Mouse (Mus musculus): Measurements from ENCODE around the gene Wfikkn2. TPM values are rescaled to one million over a fixed set of nuclear protein-coding genes. Genes with fewer than 3 reads are reported as not detected.

Wfikkn2 gene
- 1 to 10 TPM; 1.4 to 1.8 TPM for total RNA-seq (2021)
- long read RNA-seq, experiment 1, result 0 reads
- long read RNA-seq, experiment 2, result 0 reads

- DNase-seq (ENCODE audit: low spot score in 2 of 2), result peak; percentile 35 to 42
- intact Hi-C loops (cut with DNase I), result no loop called here
Observed at GRCm38 (mm10) chr11:94245955-94246788, at the start of gene Wfikkn2. Gene Wfikkn2 (minus strand): TSS chr11:94246005.

GRCm38 (mm10) chr11:94294996-94295845 lies 49.4 kb upstream of the Wfikkn2 start:
- no peak for DNase-seq (ENCODE audit: low spot score in 2 of 2)
- intact Hi-C loops (cut with DNase I), result no loop called here

- no peak for DNase-seq (ENCODE audit: low spot score in 2 of 2)
- intact Hi-C loops (cut with DNase I), result no loop called here
Observed at GRCm38 (mm10) chr11:94290062-94290740, 44.4 kb upstream of the Wfikkn2 start.

- DNase-seq (ENCODE audit: low spot score in 2 of 2), result no peak
- intact Hi-C loops (cut with DNase I), result no loop called here
Observed at GRCm38 (mm10) chr11:94287105-94287504, 41.3 kb upstream of the Wfikkn2 start.

GRCm38 (mm10) chr11:94285886-94286574 lies 40.2 kb upstream of the Wfikkn2 start:
- DNase-seq (ENCODE audit: low spot score in 2 of 2), result no peak
- intact Hi-C loops (cut with DNase I), result no loop called here

- intact Hi-C loops (cut with DNase I), result no loop called here
- DNase-seq (ENCODE audit: low spot score in 2 of 2), result no peak
Observed at GRCm38 (mm10) chr11:94283536-94284099, 37.8 kb upstream of the Wfikkn2 start.

GRCm38 (mm10) chr11:94282291-94282690 lies 36.5 kb upstream of the Wfikkn2 start:
- intact Hi-C loops (cut with DNase I), result no loop called here
- DNase-seq (ENCODE audit: low spot score in 2 of 2), result no peak

GRCm38 (mm10) chr11:94281199-94282181 lies 35.7 kb upstream of the Wfikkn2 start, which contains the start of gene Gm21885:
Gene Gm21885 (plus strand): TSS chr11:94281873.
- no peak for DNase-seq (ENCODE audit: low spot score in 2 of 2)
- intact Hi-C loops (cut with DNase I), result no loop called here

GRCm38 (mm10) chr11:94276869-94277337 lies 31.1 kb upstream of the Wfikkn2 start:
- DNase-seq (ENCODE audit: low spot score in 2 of 2), result peak; percentile 93 to 94
- intact Hi-C loops (cut with DNase I), result loop anchor here (2.0 kb wide), 2 partner anchors 40 to 148 kb away; no protein-coding TSS in a partner anchor

GRCm38 (mm10) chr11:94275686-94276085 lies 29.9 kb upstream of the Wfikkn2 start:
- DNase-seq (ENCODE audit: low spot score in 2 of 2), result no peak
- intact Hi-C loops (cut with DNase I), result loop anchor here (2.0 kb wide), 2 partner anchors 39 to 147 kb away; no protein-coding TSS in a partner anchor

- intact Hi-C loops (cut with DNase I), result no loop called here
- DNase-seq (ENCODE audit: low spot score in 2 of 2), result no peak
Observed at GRCm38 (mm10) chr11:94275226-94275625, 29.4 kb upstream of the Wfikkn2 start.

- intact Hi-C loops (cut with DNase I), result no loop called here
Observed at GRCm38 (mm10) chr11:94274206-94274867, 28.5 kb upstream of the Wfikkn2 start.

GRCm38 (mm10) chr11:94272960-94273927 lies 27.4 kb upstream of the Wfikkn2 start:
- DNase-seq (ENCODE audit: low spot score in 2 of 2), result no peak
- intact Hi-C loops (cut with DNase I), result no loop called here

More at GRCm38 (mm10) chr11:94274206-94274867, 28.5 kb upstream of the Wfikkn2 start:
- no peak for DNase-seq (ENCODE audit: low spot score in 2 of 2)

GRCm38 (mm10) chr11:94271015-94271414 lies 25.2 kb upstream of the Wfikkn2 start:
- intact Hi-C loops (cut with DNase I), result no loop called here
- no peak for DNase-seq (ENCODE audit: low spot score in 2 of 2)

- intact Hi-C loops (cut with DNase I), result no loop called here
Observed at GRCm38 (mm10) chr11:94269906-94270305, 24.1 kb upstream of the Wfikkn2 start.

GRCm38 (mm10) chr11:94268761-94269160 lies 23.0 kb upstream of the Wfikkn2 start:
- intact Hi-C loops (cut with DNase I), result no loop called here

More at GRCm38 (mm10) chr11:94269906-94270305, 24.1 kb upstream of the Wfikkn2 start:
- no peak for DNase-seq (ENCODE audit: low spot score in 2 of 2)

More at GRCm38 (mm10) chr11:94268761-94269160, 23.0 kb upstream of the Wfikkn2 start:
- DNase-seq (ENCODE audit: low spot score in 2 of 2), result no peak
